Mouse (Mus musculus) Muller cell, postnatal 12 days (primary cell): ENCODE measurements around the gene Fam168a.
"Not testable (repeated sequence)": the region's sequence is repeated elsewhere in the genome, so short reads cannot be mapped to it uniquely, and the experiment has no call there.

Experiments used
- DNase-seq: peaks from one replicate; pipeline ENCODE4 v3.0.0-alpha.2; 2015; ENCODE audit errors: inconsistent ontology term

Fam168a gene

DNA sequence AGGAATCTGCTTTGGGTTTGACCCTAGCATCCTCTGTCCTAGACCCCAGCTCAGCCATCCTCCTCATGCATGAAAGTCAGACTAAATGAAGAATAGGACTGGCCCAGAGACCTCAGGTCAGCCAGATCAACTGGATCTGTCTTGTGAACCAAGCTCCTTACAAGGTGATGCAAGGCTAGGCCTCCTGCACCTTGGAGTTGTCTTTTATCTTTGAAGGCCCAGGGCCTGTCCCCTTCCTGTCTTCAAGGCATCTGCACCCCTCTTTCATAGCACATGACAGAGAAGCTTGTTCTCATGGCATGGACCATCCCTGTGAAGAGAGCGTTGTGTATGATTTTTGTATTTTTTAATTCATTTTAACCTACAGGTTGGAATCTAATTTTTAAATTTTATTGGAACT is 134.5 kb downstream of the Fam168a start:
- no peak for DNase-seq

GRCm38 (mm10) chr7:100841608-100842007 is 135.2 kb downstream of the Fam168a start:
- DNase-seq: no peak

DNA sequence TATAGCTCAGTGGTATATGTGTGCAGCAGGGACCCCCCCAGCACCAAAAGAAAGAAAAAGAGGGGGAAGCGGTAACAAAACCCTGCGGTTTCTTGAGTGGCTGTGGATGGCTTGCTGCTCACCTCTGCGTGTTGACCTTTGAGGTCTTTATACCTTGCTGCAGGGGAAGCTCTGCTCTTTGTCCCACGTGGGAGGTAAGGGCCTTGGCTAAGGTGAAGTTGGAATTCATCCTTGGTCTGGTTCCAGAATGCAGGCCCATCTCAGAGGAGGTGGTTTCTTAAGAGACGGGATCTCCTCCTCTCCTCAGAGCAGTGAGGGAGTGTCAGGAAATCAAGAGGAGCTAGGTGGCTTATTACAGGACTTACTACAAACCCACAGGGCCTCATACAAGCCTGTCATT is 135.7 kb downstream of the Fam168a start:
- no peak for DNase-seq

- no peak for DNase-seq
These were observed 137.4 kb downstream of the Fam168a start for GRCm38 (mm10) chr7:100843866-100844265.

GRCm38 (mm10) chr7:100844385-100845025 is 138.1 kb downstream of the Fam168a start:
- DNase-seq: no peak

GRCm38 (mm10) chr7:100845026-100845400 is 138.6 kb downstream of the Fam168a start:
- no peak for DNase-seq

- no peak for DNase-seq
These were observed 139.0 kb downstream of the Fam168a start for GRCm38 (mm10) chr7:100845412-100845811.

- DNase-seq: not testable (repeated sequence)
These were observed 139.6 kb downstream of the Fam168a start for GRCm38 (mm10) chr7:100846033-100846432.

DNA sequence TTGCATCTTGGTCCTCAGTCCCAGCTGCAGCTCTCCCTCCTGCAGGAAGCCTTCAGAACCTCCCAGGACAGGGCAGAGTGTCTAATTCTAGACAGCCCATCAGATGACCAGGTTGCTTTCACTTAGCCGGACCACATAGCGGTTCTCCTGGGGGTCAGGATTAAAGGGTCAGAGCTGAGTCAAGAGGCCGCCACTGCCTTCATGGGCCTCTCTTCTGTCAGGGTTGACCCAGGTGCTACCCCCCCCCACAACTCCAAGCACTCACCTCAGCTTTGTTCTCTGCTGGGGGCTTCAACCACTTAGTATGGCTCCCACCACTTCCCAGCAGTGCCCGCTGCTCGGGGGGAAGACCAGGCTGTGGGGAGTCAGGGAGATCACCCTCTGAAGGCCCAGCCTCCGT is 140.7 kb downstream of the Fam168a start:
- DNase-seq: no peak

GRCm38 (mm10) chr7:100848744-100849143 is 142.3 kb downstream of the Fam168a start:
- peak; percentile 50 for DNase-seq

DNA sequence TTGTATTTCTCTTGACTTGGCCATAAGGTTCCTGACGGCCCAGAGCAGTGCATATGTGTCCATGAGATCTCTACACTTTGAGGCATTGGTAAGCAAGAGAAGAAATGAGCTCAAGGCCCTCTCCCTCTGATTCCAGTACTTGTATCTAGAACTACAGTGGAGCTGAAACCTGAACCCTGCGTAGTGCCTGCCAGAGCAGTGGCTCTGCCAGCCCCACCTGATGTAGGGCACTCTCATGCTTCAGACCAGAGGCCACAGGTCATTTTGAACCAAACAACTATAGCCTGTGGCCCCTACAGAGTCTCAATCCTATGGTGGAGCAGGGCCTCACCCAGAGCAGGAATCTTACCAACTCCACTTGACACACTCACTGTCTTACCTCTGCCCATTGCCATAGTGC is 143.1 kb downstream of the Fam168a start:
- DNase-seq: no peak

DNA sequence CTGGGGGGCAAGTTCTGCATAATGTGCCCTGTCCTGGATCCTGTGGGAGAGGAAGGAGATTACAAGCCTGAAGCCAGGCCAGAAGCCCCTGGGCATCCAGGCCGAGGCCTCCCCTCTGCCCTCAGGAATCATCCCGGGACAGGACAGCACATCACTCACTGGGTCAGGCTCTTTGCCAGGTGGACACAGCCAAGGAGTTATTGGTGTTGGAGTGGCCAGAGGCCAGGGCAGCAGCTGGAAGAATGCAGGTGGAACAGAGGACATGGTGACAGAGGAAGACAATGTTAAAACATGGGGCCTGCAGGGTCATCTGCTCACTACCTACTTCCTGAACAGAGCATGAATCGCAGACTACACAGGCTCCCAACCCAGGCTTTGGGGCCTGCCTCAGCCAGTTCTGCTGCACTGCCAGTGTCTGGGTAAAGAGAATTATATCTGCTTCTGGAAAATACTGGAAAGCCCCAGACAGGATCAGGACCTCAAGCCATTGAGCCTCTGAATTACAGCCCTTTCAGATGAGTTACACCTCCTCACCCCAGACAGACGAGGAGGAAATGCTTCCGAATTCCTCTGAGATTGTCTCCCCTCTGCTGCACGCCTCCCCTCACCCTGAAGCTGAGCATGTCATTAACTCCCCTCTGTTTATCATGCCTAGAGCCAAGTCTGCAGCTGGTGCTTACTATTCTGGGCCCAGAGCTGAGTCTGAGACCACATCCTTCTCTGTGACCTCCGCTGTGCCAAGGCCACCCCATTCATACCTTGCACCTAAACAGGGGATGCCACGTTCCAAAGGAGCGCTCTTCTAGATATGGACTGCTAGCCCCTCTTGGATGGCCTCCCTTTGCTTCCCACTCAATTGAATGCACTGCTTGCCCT is 145.3 kb downstream of the Fam168a start:
- peak; percentile 26 for DNase-seq

DNA sequence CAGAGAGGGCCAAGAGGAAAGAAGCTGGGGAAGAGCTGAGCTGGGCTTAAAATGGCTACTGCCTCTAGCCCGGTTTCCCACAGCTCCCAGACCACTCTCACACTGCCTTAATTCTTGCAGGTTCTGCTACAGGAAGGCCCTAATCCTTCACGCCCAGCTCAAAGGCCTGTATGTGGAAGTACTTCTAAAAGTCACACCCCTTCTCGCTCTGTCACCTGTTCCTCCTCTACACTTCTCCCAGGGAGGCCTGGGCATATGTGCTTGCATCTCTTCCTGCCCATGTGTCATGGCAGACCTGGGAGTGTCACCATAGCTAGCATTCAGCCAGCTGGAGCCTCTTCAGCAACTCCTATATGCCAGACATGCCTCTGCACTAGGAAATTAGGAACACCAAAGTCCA is 147.0 kb downstream of the Fam168a start:
- no peak for DNase-seq

- DNase-seq: no peak
These were observed 147.8 kb downstream of the Fam168a start for GRCm38 (mm10) chr7:100854137-100854814.

GRCm38 (mm10) chr7:100854861-100855260 is 148.4 kb downstream of the Fam168a start:
- no peak for DNase-seq

- DNase-seq: peak; percentile 30
These were observed 148.9 kb downstream of the Fam168a start for GRCm38 (mm10) chr7:100855300-100855699.

DNA sequence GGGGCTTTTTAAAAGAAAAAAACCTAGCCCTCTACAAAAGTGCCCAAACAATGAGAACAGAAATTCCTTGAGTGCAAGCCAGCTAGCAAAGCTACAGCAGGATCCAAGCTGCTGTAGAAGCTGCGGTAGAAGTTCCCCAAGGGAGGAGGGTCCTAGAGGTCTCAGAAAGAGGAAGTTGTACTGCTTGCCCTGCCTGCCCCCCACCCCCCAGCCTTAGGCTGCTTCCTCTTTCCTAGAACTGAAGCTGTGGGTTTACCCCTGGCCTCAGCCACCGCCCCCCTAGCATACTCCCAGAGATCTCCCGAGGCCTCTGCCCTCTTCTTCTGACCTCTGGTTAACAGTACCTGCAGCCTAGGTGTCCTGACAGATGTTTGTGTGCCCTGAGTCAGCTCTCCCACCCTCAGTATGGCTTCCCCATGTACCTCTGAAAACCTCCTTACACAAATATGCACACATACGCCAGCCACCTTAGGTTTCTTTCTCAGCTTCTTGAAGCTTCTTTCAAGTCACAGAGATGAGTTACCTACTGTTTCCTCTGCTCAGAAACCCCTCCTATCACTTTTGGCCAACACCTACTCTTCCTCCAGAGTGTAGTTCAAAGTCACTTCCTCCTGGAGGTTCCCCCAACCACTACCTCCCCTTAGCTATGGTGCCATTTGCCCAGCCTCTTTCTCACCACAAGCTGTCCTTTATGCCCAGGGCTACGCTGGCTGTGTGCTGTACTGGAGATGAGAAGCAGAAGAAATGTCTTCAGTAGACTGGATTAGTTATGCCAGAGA is 149.5 kb downstream of the Fam168a start:
- peak; percentile 31 for DNase-seq

DNA sequence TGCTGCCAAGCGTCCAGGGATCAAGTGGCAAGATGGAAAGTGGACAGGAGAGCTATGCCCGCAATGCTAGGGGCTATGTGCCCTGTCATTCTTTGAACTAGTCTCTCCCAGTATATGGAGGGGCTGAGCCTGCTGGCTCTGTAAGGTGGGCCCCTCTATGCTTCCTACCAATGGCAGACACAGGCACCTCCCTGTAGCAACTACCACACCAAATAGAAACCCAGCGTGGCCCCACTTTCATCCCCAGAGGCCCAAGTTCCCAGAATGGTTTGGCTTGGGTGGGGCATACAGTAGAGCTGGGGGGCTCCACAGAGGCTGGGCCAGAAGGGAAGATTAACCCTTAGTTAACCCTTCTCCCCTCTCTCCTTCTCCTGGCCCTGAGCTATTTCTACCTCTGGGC is 154.0 kb downstream of the Fam168a start:
- no peak for DNase-seq

DNA sequence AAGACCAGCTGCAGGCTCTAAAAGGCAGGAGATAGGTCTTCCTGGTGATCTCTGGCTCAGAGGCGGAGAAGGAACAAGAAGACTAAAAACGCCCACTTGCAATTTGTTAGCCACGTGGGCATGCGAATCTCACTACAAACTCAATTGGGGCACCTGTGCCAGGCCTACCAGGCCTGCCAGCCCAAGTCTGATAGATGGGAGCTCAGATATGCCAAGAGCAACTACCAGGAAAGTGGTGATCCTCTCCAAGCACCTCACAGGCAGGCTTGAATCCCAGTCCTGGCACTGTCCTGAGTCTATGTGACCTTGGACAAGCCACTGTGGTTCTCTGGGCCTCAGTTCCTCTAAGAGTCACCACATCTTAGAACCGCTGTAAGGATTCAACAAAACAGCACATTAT is 154.8 kb downstream of the Fam168a start:
- no peak for DNase-seq

- no peak for DNase-seq
These were observed 155.9 kb downstream of the Fam168a start for GRCm38 (mm10) chr7:100862353-100862752.

DNA sequence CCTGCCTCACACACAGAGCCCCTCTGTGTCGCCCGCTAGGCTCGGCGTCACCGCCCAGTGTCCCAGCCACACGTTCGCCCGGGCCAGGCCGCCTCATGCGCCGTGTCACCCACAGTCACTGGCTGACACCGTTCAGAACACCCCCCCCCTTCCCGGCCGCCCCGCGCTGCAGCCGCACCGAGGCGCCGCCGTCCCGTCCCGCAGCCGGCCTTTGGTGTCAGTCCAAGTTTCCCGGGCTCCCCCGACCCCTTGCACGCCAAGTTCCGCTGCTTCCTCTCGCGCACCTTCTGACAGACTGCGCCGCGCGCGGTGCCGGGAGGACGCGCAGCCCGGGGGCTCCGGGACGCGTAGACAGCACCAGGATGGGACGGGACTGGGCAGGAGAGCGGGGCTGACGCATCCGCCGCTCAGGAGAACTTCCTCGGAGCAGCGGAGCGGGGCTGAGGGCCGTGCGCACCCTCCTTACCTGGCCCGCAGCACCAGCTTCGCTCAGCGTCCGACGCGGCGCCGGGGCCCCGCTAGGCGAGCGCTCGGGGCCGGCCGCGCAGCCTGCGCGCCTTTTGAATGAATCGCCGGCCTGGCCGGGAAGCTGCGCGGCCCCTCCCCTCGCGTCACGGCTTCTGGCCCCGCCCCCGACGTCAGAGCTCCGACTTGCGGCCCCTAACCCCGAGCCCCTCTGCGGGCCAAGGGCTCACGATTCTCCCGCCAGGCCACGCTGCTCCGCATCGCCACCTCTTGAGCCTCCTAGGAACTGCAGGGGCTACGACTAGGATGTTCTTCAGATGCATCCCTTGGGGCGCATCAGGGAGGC is 156.6 kb downstream of the Fam168a start, which contains the start of gene Relt:
Gene Relt (minus strand): TSS at position 619 of the 811 bp plus-strand sequence.
- peak; percentile 99 for DNase-seq
